Mouse (Mus musculus) thymus, adult 2 months (tissue): ENCODE measurements at regions not wholly inside any gene's neighbourhood (a gene's known extent, or its start where the extent isn't known, plus 50 kb on each side); places are given as distances from the start of the nearest gene placed in this dataset.

Experiments
- CTCF ChIP-seq: fragments of 200-500 bp; IDR thresholded peaks from 2 replicates; pipeline ENCODE4 v1.5.1; 2012; ENCODE audit warnings: mild to moderate bottlenecking, control low read depth, low read length, moderate library complexity, borderline replicate concordance; ENCODE audit not compliant: control insufficient read depth, poor library complexity, insufficient read depth; ENCODE audit errors: extremely low read depth
- POLR2A ChIP-seq: fragments of 200-500 bp; IDR thresholded peaks from 2 replicates; pipeline ENCODE4 v1.6.1; 2012; ENCODE audit warnings: mild to moderate bottlenecking, low read length, control low read depth, moderate library complexity; ENCODE audit not compliant: control insufficient read depth, poor library complexity, insufficient read depth; ENCODE audit errors: extremely low read depth

- TF ChIP-seq POLR2A, result no peak
- TF ChIP-seq CTCF, result no peak
Measured at GRCm38 (mm10) chr16:50092780-50093179, 292.4 kb downstream of the Cd47 start.
